Mouse (Mus musculus): ENCODE measurements around the gene Sall1.

The Sall1 gene

GRCm38 (mm10) chr8:89043940-89044339, at the start of gene Sall1:
TSS of gene Sall1 (minus strand) at chr8:89044162.
- DNase-seq (ENCODE audit: low spot score in 2 of 2), result no peak

GRCm38 (mm10) chr8:89089916-89090315, 46.0 kb upstream of the Sall1 start:
- DNase-seq (ENCODE audit: low spot score in 2 of 2), result no peak

GRCm38 (mm10) chr8:89079147-89079546, 35.2 kb upstream of the Sall1 start:
- DNase-seq (ENCODE audit: low spot score in 2 of 2), result no peak

- no peak for DNase-seq (ENCODE audit: low spot score in 2 of 2)
Measured at GRCm38 (mm10) chr8:89072968-89073382, 29.0 kb upstream of the Sall1 start.

- no peak for DNase-seq (ENCODE audit: low spot score in 2 of 2)
Measured at GRCm38 (mm10) chr8:89067499-89067898, 23.5 kb upstream of the Sall1 start.

GRCm38 (mm10) chr8:89064042-89064441, 20.1 kb upstream of the Sall1 start:
- no peak for DNase-seq (ENCODE audit: low spot score in 2 of 2)

GRCm38 (mm10) chr8:89063366-89064040, 19.5 kb upstream of the Sall1 start:
- no peak for DNase-seq (ENCODE audit: low spot score in 2 of 2)

- DNase-seq (ENCODE audit: low spot score in 2 of 2), result no peak
Measured at GRCm38 (mm10) chr8:89060717-89061116, 16.8 kb upstream of the Sall1 start.

- DNase-seq (ENCODE audit: low spot score in 2 of 2), result peak in 1 of 2 experiments; percentile 18
Measured at GRCm38 (mm10) chr8:89059507-89059906, 15.5 kb upstream of the Sall1 start.

- DNase-seq (ENCODE audit: low spot score in 2 of 2), result no peak
Measured at GRCm38 (mm10) chr8:89052880-89053279, 8.9 kb upstream of the Sall1 start.

- DNase-seq (ENCODE audit: low spot score in 2 of 2), result no peak
Measured at GRCm38 (mm10) chr8:89046639-89047348, 2.8 kb upstream of the Sall1 start.

- DNase-seq (ENCODE audit: low spot score in 2 of 2), result no peak
Measured at GRCm38 (mm10) chr8:89046226-89046625, 2.3 kb upstream of the Sall1 start.

- no peak for DNase-seq (ENCODE audit: low spot score in 2 of 2)
Measured at GRCm38 (mm10) chr8:89045726-89046125, 1.8 kb upstream of the Sall1 start.

GRCm38 (mm10) chr8:89045218-89045601, 1.2 kb upstream of the Sall1 start:
- no peak for DNase-seq (ENCODE audit: low spot score in 2 of 2)

GRCm38 (mm10) chr8:89044511-89045217, 702 bp upstream of the Sall1 start:
- DNase-seq (ENCODE audit: low spot score in 2 of 2), result no peak

GRCm38 (mm10) chr8:89043371-89043841, 556 bp downstream of the Sall1 start:
- DNase-seq (ENCODE audit: low spot score in 2 of 2), result no peak

- DNase-seq (ENCODE audit: low spot score in 2 of 2), result peak in 1 of 2 experiments; percentile 76
Measured at GRCm38 (mm10) chr8:89042560-89043370, 1.2 kb downstream of the Sall1 start.

- no peak for DNase-seq (ENCODE audit: low spot score in 2 of 2)
Measured at GRCm38 (mm10) chr8:89042118-89042460, 1.9 kb downstream of the Sall1 start.

- DNase-seq (ENCODE audit: low spot score in 2 of 2), result no peak
Measured at GRCm38 (mm10) chr8:89041421-89042117, 2.4 kb downstream of the Sall1 start.

GRCm38 (mm10) chr8:89040751-89041420, 3.1 kb downstream of the Sall1 start:
- DNase-seq (ENCODE audit: low spot score in 2 of 2), result no peak

- no peak for DNase-seq (ENCODE audit: low spot score in 2 of 2)
Measured at GRCm38 (mm10) chr8:89039890-89040289, 4.1 kb downstream of the Sall1 start.

All from right cerebral cortex, adult 2 months (tissue).